Mouse (Mus musculus): ENCODE results near the gene P2ry12.

DNA sequence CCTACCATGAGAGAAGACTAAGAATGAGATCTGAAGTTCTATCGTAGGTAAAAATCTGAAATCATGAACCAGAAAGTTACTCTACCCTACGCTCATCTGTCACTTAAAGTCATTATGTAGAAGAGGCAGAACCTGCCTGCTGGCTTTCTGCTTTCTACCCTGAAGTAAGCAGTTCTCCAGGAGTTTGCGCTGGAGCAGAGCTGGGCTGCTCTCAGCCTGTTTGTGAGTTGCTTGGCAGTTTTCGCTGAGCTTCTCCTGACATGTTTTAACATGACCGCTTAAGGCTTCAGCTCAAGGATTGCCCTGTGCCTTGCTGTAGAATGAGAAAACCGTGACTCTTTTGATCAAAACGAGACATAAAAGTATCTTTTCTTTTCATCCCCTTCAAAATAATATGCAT, 68.6 kb downstream of the P2ry12 start:
- no peak for TF ChIP-seq POLR2A (IDR thresholded peaks at IDR 0.05; ENCODE audit: low read depth, low read length)
- no peak for TF ChIP-seq CTCF (IDR thresholded peaks at IDR 0.05; ENCODE audit: extremely low read depth, insufficient read length, insufficient replicate concordance, low read depth, low read length)

Data from small intestine, adult 2 months (tissue).